Mouse (Mus musculus) limb, embryonic 14.5 days (tissue): ENCODE results near the gene Rpp25l. TPM values are rescaled to one million over a fixed set of nuclear protein-coding genes. Genes with fewer than 3 reads are reported as not detected.

Experiments
- ATAC-seq: fragments of 200-750 bp; cut with Nextera tagmentation; 2 replicates; pipeline ENCODE4 v1.8.0; 2017; ENCODE audit warnings: low read depth, moderate number of reproducible peaks, moderate TSS enrichment; ENCODE audit not compliant: low FRiP score
- DNase-seq: peaks from one replicate; pipeline ENCODE4 v3.0.0-alpha.2; 2015; ENCODE audit warnings: low spot score
- H3K27ac ChIP-seq: fragments of 300-500 bp; sonication (generic); replicated peaks from 2 replicates; pipeline ENCODE4 v1.5.1; 2014; ENCODE audit warnings: low read depth, mild to moderate bottlenecking, low read length, moderate library complexity, mixed read lengths
- H3K27me3 ChIP-seq: fragments of 300-500 bp; sonication (generic); 2 replicates; pipeline ENCODE4 v1.6.1; 2014; ENCODE audit warnings: low read length, mixed read lengths; ENCODE audit not compliant: control insufficient read depth, insufficient read depth
- H3K36me3 ChIP-seq: fragments of 300-500 bp; sonication (generic); 2 replicates; pipeline ENCODE4 v1.6.1; 2014; ENCODE audit warnings: mild to moderate bottlenecking, low read length, moderate library complexity, mixed read lengths; ENCODE audit not compliant: control insufficient read depth, insufficient read depth
- H3K4me1 ChIP-seq: fragments of 300-500 bp; sonication (generic); 2 replicates; pipeline ENCODE4 v1.6.1; 2014; ENCODE audit warnings: antibody characterized with exemption, low read length, mixed read lengths; ENCODE audit not compliant: control insufficient read depth, insufficient read depth
- H3K4me2 ChIP-seq: fragments of 300-500 bp; sonication (generic); replicated peaks from 2 replicates; pipeline ENCODE4 v1.6.1; 2014; ENCODE audit warnings: low read depth, mild to moderate bottlenecking, low read length, moderate library complexity; ENCODE audit not compliant: severe bottlenecking
- H3K4me3 ChIP-seq: fragments of 300-500 bp; sonication (generic); replicated peaks from 2 replicates; pipeline ENCODE4 v1.5.1; 2014; ENCODE audit warnings: low read length
- H3K9ac ChIP-seq: fragments of 300-500 bp; sonication (generic); 2 replicates; pipeline ENCODE4 v1.6.1; 2014; ENCODE audit warnings: mild to moderate bottlenecking, low read depth, low read length, moderate library complexity; ENCODE audit not compliant: severe bottlenecking
- H3K9me3 ChIP-seq: fragments of 300-500 bp; sonication (generic); 2 replicates; pipeline ENCODE4 v1.6.1; 2016; ENCODE audit warnings: low read length; ENCODE audit not compliant: control insufficient read depth
- POLR2A ChIP-seq: fragments of 200-500 bp; IDR thresholded peaks from 2 replicates; pipeline ENCODE4 v1.8.0; 2012; ENCODE audit warnings: inconsistent platforms, mild to moderate bottlenecking, moderate library complexity, borderline replicate concordance; ENCODE audit not compliant: insufficient read depth, insufficient read length; ENCODE audit errors: extremely low read depth
- WGBS: fragments of 180-500 bp; shearing (Covaris S2); extraction: QIAGEN DNeasy Blood & Tissue Kit; methylation state at CpG from one replicate; pipeline ENCODE4 v1.1.7; 2014; 5-methylcytosine and 5-hydroxymethylcytosine counted together
- polyA plus RNA-seq, 2 experiments: library from polyadenylated mRNA; depleted of rRNA in 1 of 2; stranded (reverse) in 1 of 2; unstranded in 1 of 2; fragments of >200 nt; fragmentation: Nextera tagmentation in 1 of 2; extraction: Ambion mirVana in 1 of 2; gene quantifications; 2 replicates each; pipeline versions ENCODE4 v1.2.1 to v1.2.3; 2012 to 2014

Rpp25l gene
- polyA plus RNA-seq, 2 experiments = 59.3 to 69.8 TPM

DNA sequence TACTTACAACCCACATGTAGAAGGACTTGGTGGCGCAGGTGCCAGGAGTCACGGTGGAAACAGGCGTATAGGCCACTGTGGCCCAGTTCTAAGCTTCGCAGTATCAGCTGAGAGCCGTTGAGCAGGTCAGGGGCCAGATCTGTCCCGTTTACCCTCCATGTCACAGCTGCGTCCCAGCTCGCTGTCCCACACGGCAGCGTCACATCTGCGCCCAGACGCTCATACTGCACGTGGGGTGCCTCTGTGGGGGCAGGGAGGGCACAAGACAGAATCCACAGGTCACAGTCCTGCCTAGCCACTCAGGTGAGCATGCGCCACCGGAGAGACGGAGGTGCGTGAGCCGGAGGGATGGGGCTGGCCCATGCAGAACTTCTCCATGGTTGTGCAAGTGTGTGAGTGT, 42.5 kb downstream of the Rpp25l start:
- H3K4me2 ChIP-seq = no peak overlapping the region
- DNase-seq (no peak), ATAC-seq (no peak)
- H3K4me3 ChIP-seq = no peak overlapping the region
- H3K4me1 ChIP-seq = peaks cover 13% of the 10 kb centered on the region
- 79% methylated on average over 18 of the region's 18 CpGs for WGBS
- no peak overlapping the region for H3K27ac ChIP-seq
- H3K36me3 ChIP-seq = no peaks in the 10 kb centered on the region
- TF ChIP-seq POLR2A = no peak
- H3K9me3 ChIP-seq = no peaks in the 10 kb centered on the region
- no peak overlapping the region for H3K9ac ChIP-seq
- H3K27me3 ChIP-seq = peaks cover 58% of the 10 kb centered on the region

DNA sequence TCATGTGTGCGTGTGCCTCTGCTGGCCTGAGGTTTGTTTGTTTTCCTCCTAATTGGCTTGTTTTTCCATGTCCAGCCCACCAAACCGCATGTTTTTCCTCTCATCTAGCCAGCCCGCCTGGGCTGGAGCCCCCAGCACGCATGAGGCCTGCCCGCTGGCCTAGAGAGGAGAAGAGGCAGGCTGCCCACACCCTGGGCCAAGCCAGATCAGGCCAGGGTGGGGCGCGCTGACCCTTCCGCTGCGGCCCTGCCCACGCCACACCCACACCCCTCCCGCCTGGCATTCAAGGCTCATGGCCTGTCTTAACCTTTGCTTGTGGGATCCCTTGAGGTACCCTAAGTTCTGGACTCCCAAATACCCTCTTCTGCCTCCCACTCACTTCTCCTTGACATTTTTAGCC, 46.7 kb downstream of the Rpp25l start:
- Histone ChIP-seq H3K9ac (no peak overlapping the region), H3K36me3 (no peaks in the 10 kb centered on the region), H3K9me3 (no peaks in the 10 kb centered on the region), H3K4me3 (no peak overlapping the region), H3K4me1 (peaks cover 33% of the 10 kb centered on the region), H3K27ac (no peak overlapping the region), H3K27me3 (peaks cover 46% of the 10 kb centered on the region), H3K4me2 (no peak overlapping the region)
- 79% methylated on average over 9 of the region's 11 CpGs for whole genome bisulfite sequencing
- TF ChIP-seq POLR2A = no peak
- ATAC-seq (no peak), DNase-seq (no peak)

DNA sequence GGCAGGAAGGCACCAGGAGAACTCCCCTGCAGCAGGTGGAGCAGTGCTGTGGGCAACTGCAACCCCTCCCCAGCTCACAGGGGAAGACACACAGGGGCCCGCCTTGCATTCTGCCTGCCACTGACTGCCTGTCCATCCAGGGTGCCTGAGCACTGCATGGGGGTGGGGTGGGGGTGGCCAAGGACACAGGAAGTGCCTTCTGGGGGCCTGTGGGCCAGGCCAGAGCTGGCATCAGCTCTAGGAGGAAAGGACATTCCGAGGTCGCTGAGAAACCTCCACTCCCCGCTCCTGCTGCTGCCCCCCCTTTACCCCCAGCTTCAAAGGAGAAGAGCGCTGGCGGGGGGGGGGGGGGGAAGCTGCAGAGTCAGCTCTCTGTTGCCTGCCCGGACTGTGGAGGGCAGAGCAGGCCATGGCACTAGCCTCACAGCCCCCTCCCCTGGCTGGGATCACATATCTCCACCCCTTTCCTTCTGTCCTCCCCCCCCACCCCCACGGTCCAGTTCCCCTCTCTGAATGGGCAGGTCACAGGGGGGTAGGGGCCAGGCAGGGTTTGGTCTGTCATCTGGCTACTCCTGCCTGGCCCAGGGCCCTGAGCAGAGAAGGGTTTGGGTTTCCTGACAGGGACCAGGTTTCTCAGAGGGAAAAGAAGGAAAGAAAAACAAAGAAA, 48.2 kb downstream of the Rpp25l start:
- Histone ChIP-seq H3K9ac (no peak overlapping the region), H3K36me3 (no peaks in the 10 kb centered on the region), H3K4me1 (peaks cover 47% of the 10 kb centered on the region), H3K27ac (no peak overlapping the region), H3K4me2 (no peak overlapping the region), H3K27me3 (peaks cover 38% of the 10 kb centered on the region), H3K9me3 (no peaks in the 10 kb centered on the region), H3K4me3 (no peak overlapping the region)
- 4% methylated on average over 3 of the region's 8 CpGs for WGBS
- TF ChIP-seq POLR2A = no peak
- ATAC-seq (no peak), DNase-seq (no peak)

DNA sequence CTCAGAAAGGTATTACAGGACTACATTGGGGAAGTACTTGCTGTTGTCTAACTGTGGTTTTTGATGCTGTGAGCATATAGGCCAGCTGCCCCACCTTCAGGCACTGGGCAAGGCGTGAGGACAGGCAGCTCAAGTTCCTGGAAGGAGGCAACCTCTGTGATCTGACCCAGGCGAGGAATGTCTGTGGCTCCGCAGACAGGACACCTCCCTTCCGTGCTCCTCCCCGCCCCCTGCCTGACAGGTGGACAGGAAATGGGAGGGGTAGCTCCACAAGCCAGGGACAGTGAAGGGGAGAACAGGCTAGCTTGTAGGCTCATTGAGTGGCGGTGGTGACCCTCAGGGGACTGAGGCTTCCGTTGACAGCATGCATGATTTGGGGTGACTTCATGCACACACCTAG, 48.8 kb downstream of the Rpp25l start:
- no peak overlapping the region for H3K27ac ChIP-seq
- 24% methylated on average over 7 of the region's 7 CpGs for WGBS
- no peak for ATAC-seq

DNA sequence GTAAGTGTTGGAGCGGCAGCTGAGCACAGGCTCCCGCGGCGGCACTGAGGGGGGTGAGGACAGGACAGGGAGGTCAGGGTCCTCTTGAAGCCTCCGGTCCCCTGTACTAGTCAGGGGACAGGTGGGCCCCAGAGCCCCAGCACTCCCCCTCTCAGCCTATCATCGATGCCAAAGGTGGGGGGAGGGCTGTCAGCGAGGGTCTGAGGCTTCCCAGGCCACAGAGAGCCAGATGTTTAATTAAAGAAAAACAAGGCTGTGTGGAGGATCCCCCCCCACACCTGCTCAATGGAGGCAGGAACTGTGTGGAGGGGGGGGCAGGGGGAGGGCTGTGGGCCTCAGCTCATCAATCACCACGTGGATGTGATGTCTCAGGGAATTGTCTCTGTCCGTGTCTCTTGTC, 49.7 kb downstream of the Rpp25l start:
- 14% methylated on average over 9 of the region's 9 CpGs for WGBS
- H3K9ac ChIP-seq = no peak overlapping the region
- no peak overlapping the region for H3K4me3 ChIP-seq
- H3K36me3 ChIP-seq = no peaks in the 10 kb centered on the region
- no peak overlapping the region for H3K4me2 ChIP-seq
- H3K27me3 ChIP-seq = peaks cover 38% of the 10 kb centered on the region
- H3K27ac ChIP-seq = no peak overlapping the region
- peaks cover 61% of the 10 kb centered on the region for H3K4me1 ChIP-seq
- ATAC-seq = no peak
- no peaks in the 10 kb centered on the region for H3K9me3 ChIP-seq
- no peak for DNase-seq
- no peak for TF ChIP-seq POLR2A

More for the DNA sequence above, 48.8 kb downstream of the Rpp25l start:
- Histone ChIP-seq H3K4me1 (peaks cover 53% of the 10 kb centered on the region), H3K4me2 (no peak overlapping the region), H3K9ac (no peak overlapping the region), H3K4me3 (no peak overlapping the region), H3K36me3 (no peaks in the 10 kb centered on the region), H3K9me3 (no peaks in the 10 kb centered on the region), H3K27me3 (peaks cover 38% of the 10 kb centered on the region)
- no peak for TF ChIP-seq POLR2A
- no peak for DNase-seq
